Mouse (Mus musculus) cerebellum, postnatal 25 days (tissue): ENCODE data around the gene Chek2.
A peak's percentile ranks its signal among the peaks of the same experiment; 100 is the strongest.
"Not testable (repeated sequence)": the region's sequence is repeated elsewhere in the genome, so short reads cannot be mapped to it uniquely, and the experiment has no call there.

Experiments used
- DNase-seq, 2 experiments: peaks; one replicate each; pipeline ENCODE4 v3.0.0; 2021; ENCODE audit warnings: mixed read lengths in 2 of 2

Gene Chek2

DNA sequence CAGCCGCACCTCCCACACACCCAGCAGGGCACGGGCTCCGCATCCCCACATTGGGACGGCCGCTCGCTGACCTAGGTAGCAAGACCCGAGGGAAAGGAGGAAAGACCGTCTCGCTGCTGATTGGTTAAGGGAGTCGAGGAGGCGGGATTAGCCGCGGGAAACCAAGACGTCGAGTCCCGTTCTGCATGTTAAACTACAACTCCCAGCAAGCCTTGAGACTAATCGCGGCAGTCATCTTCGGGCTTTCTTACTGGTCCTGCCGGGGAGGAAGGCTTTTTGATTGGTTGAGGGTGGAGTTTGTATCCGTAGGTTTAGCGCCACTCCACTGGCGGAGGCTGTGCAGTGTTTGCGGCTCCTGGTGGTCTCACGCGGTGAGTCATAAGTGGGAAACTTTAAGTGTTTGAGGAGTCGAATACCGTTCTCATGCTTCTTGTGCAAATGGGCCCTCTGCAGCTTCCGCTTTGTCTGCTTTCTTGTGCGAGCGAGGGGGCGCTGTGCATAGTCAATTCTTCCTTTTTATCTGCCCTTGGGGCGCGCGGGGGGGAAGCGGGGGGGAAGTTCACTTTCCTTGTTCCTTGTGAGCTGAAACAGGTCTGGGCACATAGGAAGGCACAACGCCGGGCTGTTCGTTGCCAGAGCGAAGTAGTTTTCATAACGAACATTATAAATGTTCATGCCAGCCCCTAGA, at the start of gene Chek2, which contains the start of gene Hscb:
Gene Chek2 (plus strand): TSS at position 302 of the 688 bp plus-strand sequence.
Gene Hscb (minus strand): TSS at position 100 of the 688 bp plus-strand sequence.
- DNase-seq: peak; percentile 99

DNA sequence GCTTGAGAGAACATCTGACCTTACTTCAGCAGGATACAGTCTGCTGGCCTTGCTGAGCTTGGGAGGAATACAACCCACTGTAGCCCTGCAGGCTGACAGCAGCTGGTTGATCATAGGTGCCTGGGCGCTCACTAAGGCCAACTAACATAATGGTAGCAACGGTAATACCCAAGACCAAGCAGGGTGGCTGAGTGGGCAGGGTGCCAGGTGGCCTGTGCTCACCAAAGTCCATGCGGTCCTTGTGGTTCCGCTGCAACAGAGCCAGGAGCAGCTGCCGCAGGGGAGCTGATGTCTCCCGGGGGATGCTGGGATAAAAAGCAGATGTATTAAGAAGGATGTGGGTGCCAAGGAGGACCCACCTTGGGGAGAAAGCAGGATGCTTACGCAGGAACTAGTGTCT, 45.4 kb upstream of the Chek2 start:
- DNase-seq: peak; percentile 29 to 58

DNA sequence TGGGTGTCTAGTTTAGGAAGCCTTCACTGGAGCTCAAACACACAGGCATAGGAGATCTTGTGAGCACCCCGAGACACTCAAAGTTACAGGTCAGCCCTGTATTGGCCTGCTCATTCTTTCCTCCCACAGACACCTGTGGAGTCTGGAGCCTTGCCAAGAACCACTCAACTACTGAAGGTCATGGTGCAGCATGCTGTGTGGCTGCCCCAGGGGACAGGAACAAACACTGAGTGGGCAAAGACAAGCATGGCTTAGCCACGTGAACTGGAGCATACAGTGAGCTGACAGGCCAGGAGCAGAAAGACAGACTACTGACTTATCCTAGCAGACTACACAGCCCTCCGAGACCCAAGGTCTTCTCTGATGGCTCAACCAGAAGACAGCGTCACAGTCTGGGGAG, 42.1 kb upstream of the Chek2 start:
- DNase-seq: peak; percentile 46 to 68

DNA sequence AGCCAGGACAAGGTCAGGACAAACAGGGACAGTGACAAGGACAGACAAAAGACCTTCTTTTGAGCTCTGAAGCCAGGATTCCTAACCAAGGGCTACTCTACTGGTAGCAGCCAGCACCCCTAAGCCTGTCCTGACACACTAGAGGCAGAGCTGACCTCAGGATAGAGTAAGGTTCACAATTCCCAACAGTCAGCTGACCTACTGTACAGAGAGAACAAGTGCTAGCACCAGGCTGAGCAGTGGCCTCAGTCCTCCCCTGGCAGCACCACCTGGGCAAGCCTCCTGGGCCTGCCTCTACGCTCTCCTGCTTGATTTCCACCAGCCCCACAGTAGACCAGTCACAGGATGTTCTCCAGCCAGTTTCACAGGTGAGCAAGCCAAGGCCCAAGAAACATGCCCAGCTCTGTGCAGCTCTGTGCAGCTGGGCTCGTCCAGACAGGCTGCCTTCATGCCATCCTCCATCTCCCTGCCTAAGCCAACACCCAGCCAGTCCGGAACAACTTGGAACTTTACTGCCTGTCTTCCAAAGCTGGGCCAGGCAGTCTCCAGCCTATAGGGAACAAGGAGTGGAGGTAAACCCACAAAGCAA, 38.6 kb upstream of the Chek2 start:
- peak; percentile 37 to 40 for DNase-seq

DNA sequence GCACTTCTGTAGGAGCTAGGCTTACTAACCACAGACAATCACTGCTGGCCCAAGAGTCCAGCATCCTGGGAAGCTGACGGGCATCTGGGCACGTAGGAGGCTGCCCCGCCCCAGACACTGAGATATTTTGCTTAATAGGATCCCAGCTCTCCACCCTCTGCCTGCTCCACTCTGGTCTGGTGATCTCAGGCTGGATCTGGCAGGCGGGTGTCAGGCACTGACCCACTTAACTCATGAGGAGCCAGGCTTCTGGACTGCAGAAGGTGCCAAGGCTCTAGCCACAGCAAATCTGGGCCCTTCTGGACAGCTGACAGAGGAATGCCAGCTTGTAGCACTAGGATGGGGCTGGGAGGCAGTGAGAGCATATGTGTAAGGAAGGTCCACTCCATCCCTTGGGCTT, 37.6 kb upstream of the Chek2 start:
- DNase-seq: peak; percentile 84 to 88

DNA sequence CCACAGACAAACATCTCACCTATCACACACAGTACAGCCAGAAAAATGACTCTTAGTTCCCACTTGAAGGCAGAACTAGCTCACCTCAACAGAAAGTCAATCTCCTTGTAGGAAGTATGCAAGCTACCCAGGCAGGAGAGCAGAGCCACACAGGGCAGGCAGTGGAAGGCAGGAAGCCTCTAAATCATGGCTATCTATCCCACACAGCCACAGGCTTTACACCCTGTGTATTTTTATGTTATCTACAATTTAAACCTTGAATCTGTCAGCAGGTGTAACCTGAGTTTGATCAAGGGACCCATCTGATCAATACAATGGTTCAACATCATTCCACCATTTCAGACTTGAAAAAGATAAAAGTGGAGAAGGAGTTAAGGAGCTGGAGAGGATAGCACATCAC, 37.0 kb upstream of the Chek2 start:
- DNase-seq: peak in 1 of 2 experiments; percentile 9

DNA sequence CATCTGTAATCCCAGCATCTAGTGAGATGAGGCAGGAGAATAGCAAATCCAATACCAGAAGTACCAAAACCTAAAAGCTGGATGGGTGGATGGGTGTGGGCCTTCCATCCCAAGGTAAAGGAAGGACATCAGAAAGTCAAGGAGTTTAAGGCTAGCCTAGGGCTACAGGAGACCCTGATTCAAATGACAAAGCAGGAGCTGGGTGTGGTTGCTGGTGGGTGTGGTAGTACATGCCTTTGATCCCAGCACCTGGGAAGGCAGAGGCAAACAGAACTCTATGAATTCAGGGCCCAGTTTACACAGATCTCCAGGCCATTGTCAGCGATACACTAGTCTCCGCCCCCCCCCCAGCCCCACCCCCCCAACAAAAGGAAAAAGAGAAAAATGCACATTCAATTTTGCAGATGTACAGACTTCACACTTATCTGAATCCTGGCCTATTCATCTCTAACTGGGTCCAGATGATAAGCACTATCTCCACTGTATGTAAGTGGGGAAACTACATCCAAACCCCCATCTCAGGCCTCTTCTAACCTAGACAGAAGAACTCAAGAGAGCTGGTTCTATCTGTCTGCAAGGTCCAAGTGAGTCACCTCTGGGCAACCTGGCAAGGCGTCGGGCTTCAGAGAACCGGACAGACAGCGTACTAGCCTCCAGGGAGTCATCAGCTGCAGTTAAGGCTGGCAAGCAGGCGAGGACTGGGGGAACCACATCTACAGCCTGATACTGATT, 35.6 kb upstream of the Chek2 start:
- no peak for DNase-seq

DNA sequence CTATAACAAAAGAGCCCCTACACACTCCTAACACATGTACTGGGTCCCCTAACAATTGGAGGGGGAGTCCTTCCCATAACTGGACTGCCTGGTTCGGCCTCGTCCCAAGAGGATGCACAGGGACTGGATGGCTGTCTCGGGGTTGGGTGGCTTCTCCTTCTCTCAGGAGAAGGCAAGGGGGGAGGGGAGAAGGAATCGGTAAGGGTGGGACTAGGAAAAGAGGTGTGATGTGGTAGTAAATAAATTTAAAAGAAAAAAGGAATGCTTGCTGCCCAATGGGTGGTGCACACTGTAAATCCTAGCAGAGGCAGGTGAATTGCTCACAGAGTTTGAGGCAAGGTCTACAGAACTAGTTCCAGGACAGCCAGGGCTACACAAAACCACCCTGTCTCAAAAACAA, 33.6 kb upstream of the Chek2 start:
- DNase-seq: no peak

DNA sequence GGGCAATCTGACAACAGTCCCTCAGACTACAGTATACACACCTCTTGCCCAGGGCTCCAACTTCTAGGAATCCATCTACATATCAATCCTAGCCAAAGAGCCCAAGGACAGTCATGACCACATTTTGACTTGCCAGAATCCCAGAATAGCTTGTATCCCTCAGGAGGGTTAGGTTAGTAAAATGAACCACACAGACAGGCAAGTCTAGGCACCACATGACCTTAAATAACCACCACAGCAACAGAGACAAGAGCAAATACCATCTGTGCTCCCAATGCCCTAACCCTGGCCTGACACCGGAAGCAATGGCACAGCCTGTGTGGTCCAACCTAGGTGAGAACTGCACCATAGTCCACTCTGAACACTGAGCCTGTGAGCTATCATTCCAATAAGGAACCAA, 33.1 kb upstream of the Chek2 start:
- DNase-seq: no peak

DNA sequence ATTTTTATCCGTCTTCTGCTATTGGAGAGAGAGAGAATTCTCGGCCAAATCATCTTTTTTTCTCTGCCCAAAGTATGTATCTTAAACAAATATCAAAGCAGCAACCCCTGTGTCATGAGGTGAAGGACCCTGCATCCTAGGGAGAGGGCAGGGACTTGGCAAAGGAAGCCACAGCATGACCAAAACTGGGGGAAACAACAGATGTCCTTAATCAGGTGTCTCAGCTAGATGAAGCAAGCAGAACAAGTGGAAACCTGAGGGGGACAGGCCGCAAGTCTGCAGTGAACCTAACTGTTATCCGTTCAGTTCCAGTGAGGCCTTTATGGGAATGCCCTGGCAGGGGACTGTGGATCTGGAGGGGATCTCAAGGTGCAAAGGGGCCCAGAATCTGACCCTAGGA, 32.3 kb upstream of the Chek2 start:
- DNase-seq: no peak

DNA sequence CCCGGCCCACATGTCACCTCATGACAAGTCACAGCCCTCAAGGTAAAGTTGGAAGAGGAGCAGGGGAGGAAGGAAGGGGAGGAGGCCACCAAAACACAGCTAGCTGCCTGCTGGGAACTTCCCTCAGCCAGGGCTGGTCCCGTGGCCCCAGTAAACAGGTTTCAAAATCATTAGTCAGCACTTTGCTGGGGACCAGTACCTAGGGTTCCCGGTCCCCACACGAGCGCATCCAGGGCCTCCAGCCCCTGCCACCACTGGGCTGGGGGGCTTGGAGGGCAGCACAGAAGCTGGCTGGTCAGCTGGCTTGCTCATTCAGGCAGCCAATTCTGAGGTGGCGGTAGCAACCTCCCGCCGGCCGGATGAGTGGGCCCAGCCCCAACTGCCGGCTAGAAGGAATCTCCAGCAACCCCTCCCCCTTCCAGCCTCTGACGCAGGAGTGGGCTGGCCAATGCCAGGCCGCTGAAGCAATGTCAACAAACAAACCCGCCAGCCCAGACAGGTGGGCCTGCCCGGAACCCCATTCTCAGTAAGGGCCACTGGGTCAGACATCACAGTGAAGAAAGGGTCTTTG, 31.6 kb upstream of the Chek2 start:
- peak; percentile 92 to 94 for DNase-seq

DNA sequence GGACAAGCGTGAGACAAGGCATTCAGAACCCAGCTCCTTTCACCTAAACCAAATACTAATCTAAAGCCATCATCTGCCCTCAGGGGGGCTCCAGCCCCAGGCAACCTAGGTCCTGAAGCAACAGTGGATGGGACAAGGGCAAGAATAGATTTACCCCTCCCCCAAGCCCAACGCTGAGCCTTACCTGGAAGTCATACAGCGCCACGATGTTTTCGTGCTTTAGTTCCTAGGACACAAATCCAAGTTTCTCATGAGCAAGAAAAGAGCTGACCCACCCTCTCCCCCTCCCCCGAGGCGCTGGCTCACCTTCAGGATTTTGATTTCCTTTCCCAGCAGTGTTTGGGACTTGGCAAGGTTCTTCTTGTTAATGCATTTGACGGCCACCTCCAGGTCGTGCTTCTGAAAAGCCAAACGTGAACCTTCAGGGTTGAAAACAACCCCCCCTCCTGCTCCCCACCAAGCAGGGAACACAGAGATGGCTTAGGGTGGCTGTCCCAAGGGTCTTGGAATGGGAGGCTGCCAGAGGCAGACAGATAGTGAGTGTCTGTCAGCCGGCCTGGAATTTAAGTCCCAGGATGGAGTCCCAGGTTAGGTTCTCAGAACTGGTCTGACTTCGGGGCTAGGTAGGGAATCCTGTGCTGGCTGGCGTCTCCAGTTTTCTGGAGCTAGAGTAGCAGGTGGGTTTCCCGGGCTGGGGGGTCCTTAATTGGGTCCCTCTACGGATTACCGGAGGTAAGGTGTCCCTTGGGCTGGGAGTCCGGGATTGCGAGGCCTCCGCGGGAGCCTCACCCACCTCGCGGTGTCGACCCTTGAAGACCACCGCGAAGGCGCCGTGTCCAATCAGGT, 30.7 kb upstream of the Chek2 start:
- peak; percentile 48 to 55 for DNase-seq

DNA sequence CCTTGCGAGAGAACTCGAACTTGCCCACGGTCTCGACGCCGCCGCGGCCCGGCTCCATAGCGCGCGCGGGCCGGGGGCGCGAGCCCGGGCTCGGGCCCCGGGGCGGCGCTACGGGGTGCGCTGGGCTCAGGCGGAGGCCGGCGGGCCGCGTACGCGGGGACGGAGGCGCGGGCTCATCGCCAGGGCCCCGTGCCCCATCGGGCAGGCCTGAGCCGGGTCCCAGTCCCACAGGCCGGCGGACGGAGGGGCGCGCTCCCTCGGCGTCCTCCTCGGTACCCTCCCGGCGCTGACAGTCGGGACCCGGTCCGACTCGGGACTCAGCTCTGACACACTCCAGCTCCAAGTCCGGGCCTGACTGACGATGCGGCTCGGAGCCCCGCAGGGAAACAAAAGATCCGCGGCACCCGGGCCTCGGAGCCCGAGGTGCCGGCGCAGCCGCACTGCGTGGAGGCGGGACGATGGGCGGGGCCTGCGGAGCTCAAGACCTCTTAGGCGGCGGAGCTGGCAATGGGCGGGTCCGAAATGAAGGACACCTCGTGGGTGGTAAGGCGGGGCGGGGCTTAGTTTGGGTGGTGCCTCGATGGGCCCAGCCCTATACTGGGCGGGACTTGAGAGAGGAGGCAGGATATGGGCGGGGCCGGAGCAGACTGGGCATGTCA, 30.0 kb upstream of the Chek2 start, which contains the start of gene Ulk1:
Gene Ulk1 (minus strand): TSS at position 431 of the 659 bp plus-strand sequence.
- peak; percentile 99 to 100 for DNase-seq

DNA sequence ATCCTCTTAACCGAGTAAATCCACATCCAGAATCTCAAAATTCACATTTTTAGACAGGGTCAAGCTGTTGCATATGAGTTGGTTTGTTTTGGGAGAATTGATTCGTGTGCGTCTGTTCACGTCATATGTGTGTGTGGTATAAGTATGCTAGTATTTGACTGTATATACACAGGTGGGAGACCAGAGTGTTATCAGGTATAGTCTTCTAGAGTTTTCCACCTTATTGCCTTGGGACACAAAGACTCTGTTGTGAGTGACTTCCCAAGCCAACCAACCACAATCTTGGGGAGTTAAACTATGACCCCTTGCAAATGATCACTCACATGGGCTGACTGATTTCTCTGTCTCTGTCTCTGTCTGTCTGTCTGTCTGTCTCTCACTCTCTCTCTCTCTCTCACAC, 15.4 kb upstream of the Chek2 start:
- DNase-seq: no peak

DNA sequence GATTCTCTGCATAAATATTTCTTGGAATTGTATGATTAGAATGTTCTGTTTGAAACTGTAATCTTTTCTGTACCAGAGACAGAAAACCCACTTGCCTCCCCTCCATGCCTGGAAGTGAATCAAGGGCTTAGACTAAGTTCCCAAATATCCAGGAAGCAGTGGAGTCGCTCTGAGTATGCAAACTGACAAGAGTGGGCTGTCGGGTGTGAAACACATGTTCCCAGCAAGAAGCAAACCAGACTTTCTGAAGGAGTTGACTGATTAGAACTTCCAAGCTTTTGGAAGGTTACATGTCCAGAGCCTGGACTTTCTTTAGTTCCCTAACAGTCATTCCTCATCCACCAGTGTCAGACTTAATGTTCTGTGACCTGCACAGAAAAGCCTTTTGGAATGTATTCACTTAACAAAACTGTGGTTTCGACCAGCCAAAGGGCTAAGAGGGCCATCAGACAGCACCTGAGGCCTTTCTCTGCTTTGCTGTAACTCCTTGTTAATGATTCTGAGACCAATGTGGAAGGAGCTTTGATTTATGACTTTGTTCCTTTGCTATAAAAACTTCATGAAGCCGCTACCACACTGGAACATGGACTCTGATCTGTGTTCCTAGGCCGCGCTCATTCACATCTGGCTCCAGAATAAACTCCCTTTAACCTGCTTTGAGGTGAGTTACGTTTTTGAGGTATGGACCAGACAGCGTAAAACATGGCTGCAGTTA, 12.8 kb upstream of the Chek2 start:
- no peak for DNase-seq

DNA sequence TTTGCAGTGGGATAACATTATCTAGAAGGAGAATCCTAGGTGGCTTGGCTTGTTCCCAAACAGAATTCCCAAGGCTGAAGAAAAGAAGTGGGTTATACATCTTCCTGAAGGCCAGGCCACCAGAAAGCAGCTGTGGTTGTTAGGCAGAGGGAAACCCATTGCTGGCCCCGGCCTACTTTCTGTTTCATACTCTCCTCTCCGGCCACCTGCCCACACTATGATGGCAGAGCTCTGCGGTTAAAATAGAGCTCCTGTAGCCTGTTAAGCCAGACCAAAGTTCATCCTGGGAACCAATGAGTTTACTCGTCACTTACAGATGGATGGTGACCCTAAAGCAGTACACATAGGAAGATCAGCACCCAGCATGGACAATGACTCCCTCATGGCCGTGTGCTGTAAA, 12.2 kb upstream of the Chek2 start:
- no peak for DNase-seq

DNA sequence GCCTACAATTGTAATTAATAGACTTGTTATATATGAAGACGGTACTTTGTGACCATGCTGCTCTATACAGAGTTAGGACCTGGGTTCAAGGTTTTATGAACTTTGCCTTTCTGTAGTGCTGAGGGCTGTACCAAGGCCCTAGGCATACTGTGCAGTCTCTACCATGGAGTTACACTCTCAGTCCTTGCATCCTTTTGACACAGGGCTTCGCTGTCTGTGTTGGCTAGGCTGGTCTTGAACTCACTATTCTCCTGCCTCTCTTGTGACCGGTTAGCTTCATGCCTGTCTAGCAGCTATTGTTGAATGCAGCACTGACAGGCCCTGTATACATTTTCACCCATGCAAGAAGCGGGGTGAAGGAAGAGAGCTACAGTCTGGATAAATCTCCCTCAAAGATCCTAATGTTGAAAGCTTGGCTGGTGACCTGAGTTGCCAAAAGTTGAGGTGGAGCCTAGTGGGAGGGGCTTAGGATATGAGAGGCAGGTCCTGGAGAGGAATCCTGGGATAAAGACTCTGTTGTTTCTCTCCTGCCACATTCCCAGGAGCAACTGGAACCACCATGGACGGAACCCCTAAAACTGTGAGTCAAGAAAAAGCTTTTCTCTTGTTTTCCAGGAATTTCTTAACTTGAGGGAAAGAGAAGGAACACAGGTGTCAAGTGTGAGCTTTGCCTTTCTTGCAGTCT, 8.6 kb upstream of the Chek2 start:
- no peak for DNase-seq

DNA sequence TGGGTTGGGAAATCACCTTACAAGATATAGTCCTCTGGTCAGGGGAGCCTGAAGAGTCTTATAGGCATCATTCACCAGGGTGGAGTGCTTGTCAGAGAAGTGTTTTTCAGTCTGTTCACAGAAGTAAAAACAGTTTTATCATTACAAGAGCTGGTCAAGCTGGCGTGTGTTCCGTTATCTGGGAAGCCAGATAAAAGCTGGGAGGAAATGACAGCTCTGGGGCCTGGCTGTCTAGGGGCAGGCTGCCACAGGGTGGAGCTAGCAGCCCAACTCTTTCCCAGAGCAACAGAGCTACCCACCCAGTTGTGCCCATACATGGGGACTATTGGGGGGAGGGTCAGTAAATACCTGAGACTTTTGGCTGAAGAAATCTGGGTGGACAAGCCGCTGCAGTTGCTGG, 3.8 kb upstream of the Chek2 start:
- peak; percentile 48 to 69 for DNase-seq

DNA sequence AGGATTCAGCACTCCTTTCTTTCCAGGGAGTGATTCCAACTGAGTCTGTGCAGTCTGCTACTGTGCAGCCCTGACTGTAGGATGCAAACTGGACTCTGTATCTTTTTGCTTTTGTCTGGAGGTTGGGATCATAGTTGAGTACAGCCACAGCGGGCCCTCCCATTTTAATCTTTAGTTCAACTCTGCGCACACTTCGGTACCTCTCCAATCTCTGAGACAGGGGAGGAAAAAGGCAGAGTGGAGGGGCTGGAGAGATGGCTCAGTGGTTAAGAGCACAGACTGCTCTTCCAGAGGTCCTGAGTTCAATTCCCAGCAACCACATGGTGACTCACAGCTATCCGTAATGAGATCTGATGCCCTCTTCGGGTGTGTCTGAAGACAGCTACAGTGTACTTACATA, 1.8 kb upstream of the Chek2 start:
- DNase-seq: not testable (repeated sequence)

DNA sequence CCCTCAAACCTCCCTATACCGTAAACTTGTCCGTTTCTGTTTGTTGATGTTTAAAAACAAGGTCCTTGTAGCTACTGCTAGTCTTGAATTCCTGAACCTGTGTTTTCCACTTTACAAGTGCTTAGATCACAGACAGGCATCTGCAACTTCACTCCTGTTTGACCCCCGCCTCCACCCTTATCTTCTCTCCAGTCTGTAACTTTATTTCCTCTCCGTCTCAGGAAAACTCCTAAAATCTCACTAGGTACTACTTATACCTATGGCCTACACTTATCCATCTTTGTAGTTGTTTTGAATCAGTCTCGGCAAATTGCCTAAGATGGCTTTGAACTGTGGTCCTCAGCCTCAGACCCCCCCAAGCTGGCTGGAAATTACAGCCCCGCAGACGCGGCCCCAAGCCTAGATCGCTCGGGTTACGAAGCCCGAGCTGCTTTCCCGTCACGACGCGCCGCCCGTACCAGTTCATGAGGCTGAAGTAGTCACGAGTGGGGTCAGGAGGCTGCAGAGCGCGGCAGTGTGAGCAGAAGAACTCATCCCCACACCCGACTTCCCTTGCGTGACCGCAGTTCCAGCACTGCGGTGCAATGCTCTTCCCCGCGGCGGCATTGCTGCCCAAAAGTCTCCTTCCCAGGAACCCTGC, 621 bp upstream of the Chek2 start:
- DNase-seq: no peak
